Mouse (Mus musculus) fat pad, adult 2 months (tissue): ENCODE data around the gene Cacna1b.

Source experiments
- DNase-seq: peaks from one replicate; pipeline ENCODE4 v3.0.0-alpha.2; 2011; ENCODE audit warnings: low read depth, low spot score; ENCODE audit errors: extremely low read depth

Cacna1b gene

GRCm38 (mm10) chr2:24763115-24763557, at the start of gene Cacna1b:
Gene Cacna1b, minus strand, starts transcription at chr2:24763152.
- DNase-seq = no peak

GRCm38 (mm10) chr2:24809746-24810145, 46.8 kb upstream of the Cacna1b start:
- DNase-seq = no peak

DNA sequence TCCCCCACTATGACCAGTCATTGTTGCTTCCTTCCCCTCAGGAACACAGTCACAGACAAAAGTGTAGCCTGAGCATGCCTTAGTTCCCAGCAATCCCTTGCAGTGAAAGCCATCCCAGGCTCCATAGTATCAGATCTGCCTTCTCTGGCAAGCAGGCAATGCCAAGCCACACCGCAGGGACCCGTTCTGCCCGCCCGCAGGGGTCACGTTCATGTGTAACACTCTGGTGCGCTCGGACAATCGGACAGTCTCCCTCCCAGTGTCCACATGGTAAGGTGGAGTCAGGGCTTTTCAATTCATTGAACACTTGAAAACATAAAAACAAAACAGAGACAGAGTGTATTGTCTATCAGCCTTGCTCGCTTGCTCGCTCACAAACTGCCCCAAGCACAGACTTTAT, 44.7 kb upstream of the Cacna1b start:
- no peak for DNase-seq

DNA sequence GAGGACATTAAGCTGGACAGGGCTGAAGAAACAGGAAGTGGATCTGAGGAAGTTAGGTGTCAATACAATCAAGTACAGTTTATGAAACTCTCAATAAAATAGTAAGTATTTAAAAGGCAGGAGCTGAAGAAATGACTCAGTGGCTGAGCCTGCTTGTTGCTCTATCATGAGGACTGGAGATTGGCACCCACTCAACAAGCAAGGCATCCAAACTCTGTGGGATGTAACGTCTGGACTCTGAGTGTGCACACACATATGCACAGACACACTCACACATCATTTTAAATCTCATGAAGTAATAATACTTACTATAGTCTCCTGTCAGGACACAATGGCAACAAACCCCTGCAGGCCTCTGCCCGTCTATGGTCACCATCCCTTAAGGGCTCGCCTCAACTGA, 44.1 kb upstream of the Cacna1b start:
- no peak for DNase-seq

- no peak for DNase-seq
Observed at GRCm38 (mm10) chr2:24806143-24806542, 43.2 kb upstream of the Cacna1b start.

- DNase-seq = no peak
Observed at GRCm38 (mm10) chr2:24805621-24806020, 42.7 kb upstream of the Cacna1b start.

- DNase-seq = no peak
Observed at GRCm38 (mm10) chr2:24796833-24797457, 34.0 kb upstream of the Cacna1b start.

DNA sequence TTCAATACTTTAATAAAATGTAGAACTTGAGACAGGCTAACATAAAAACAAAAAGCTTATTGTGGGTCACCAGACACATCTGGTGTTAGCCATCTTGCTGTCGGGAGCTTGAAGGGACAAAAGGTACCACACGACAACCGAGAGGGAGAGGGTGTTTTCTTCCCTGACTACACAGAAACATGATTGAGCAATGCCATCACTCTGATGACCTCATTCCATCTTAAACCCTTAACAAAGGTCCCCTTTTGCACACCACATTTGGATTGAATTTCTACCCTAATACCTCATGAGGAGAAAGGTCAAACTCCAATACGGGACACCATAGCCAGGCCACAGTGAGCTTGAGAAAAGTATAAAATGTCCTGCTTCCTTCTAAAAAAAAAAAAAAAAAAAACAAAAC, 24.3 kb upstream of the Cacna1b start:
- DNase-seq = no peak

DNA sequence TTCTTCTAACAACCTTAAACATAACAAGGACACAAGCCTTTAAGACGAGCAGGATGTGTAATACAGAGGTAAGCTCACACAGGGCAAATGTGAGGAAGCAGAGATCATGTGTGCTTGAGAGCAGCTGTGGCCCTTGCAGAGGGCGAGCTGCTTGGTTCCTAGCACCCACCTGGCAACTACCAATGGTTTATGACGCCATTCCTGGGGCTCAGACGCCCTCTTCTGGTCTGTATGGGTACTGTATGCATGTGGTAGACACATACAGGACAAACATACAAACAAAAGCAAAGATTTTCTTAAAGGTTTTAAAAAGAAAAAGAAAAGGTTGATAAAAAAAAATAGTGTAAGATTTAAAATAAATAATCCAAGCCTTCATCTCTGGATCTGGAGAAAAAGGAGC, 18.3 kb upstream of the Cacna1b start:
- no peak for DNase-seq

DNA sequence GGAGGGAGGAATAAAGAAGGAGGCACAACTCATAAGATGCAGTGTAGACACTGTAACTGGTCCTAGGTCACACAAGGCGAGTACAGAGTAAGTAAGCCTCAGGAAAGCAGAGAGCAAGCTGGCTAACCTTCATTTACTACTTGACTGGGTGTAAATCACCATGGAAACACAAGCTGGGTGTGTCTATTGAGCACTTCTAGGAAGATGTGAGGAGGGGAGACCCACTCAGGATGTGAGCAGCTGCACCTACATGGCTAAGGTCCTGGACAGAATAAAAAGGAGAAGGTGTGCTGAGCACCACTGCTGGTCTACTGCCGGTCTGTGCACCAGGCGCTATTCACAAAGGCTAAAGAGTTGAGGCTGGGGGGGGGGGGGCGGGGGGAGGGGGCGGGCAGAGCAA, 13.9 kb upstream of the Cacna1b start:
- DNase-seq = no peak

DNA sequence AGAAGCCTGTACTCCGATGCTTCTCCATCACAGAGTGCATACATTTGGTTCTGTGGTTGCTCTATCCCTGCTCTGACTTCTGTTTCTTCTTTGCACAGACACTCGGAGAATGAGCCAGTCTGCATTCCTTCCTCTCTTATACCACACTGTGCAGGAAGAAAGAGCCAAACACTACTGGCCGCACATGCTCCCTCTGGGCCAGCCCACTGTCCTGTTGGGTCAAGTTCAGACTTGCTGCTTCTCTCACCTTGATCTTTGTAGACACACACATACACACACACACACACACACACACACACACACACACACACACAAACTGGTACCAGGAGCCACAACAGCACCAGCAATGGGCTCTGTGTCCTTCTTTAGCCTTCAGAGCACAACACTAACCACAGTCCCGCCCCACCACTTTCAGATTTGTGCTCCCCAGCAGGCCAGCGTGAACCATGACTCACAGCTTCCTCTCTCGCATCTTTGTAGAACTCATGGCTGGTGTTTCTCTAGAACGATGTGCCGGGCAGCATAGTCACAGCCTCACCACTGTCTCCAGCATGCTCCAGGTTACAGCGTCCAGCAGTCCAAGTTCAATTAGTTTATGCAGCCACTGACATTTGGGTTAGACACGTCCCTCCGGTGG, 13.1 kb upstream of the Cacna1b start:
- no peak for DNase-seq

DNA sequence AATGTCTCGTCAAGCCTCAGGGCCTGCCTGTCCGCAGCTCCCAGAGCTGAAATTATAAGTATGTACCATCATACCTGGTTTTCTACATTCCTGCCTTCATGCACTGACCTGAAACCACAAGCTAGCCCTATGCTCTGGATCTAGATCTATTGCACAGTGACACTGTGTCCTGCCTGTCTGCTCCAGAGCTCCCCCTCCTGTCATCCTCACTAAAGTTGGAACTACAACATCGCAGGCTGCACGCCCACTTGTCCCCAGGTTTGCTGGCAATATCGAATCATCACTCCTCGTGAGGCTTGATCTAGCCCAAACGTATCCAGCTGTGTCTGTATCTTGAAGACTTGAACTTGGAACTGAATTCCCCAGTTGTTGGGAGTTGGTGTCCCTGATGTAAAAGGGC, 11.9 kb upstream of the Cacna1b start:
- no peak for DNase-seq

- DNase-seq = no peak
Observed at GRCm38 (mm10) chr2:24770861-24771260, 7.9 kb upstream of the Cacna1b start.

GRCm38 (mm10) chr2:24762446-24762960, 449 bp downstream of the Cacna1b start:
- DNase-seq = no peak

DNA sequence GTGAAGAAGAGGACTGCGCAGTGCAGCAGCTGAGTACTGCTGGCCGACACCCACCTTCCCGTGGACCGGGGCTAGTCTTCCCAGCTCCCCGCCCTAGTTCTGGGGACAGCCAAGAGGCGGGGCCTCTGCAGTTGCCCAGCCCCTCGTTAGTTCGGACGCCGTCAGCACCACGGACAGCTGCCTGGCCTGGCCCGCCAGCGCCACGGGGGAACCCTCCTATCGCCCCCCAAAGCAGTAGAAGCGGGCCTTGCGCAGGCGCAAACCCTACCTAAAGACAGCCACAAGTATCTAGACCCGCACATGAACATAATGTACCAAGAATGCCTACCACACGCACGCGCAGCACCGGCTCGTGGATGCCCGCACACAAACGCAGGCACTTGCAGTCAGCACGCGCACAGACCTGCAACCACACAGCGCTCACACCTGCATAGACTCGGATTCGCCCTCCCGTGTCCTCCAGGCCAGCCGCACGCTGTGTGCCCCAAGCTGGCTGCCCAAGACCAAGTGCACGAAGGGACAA, 968 bp downstream of the Cacna1b start:
- no peak for DNase-seq

DNA sequence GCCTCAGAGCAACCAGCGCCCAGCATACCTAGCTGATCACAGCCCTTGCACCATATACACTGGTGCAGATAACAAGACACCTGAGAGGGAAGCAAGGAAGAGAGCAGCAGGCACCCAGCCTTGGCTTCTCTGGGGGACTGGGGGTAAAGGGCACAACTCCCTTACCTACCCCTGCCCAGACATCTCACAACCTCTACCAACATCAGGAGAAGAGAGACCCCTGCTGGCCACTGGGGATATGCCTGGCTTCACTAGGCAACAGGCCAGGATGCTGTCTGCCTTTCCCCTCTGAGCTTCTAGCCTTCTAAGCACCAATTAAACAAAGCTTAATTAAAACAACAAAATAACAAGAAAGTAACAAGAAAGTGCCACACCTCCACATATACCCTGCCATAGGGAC, 7.7 kb downstream of the Cacna1b start:
- no peak for DNase-seq

DNA sequence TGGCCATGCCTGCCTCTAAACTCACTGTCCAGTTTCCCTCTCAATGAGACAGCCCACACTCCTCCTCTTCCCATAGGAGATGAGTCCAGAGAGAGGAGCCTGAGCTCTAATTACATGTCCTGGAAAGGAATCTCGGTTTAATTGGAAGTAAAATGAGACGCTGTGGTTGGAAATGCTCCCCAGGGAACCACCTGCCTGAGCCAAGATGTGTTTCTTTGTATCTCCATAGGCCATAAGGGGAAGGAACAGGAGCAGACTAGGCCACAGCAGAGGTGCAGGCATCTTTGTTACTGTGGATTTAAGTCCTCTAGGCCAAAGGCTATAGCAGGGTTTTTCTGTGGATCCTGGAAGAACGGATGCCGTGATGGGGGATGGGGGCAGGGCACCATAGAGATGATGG, 10.4 kb downstream of the Cacna1b start:
- DNase-seq = no peak

DNA sequence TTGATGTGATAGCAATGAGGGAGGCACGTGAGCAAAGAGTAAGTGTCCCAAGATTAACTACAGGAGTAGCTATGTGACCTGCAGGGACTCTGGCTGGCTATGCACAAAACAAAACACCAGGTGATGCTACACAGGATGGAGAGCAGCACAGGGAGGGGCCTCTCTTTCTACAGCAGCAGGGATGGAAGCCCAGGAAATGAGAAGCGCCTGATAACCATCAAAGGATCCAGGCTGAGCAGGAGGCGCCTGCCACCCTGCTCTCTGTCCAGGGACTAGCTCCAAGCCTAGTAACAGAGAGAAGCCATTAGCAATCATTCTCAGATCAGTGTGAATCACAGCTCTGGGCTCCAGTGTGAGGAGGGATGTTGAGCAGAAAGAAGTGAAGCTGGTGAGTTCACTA, 12.9 kb downstream of the Cacna1b start:
- no peak for DNase-seq

- no peak for DNase-seq
Observed at GRCm38 (mm10) chr2:24747878-24748277, 15.1 kb downstream of the Cacna1b start.

GRCm38 (mm10) chr2:24739701-24740100, 23.3 kb downstream of the Cacna1b start:
- no peak for DNase-seq

DNA sequence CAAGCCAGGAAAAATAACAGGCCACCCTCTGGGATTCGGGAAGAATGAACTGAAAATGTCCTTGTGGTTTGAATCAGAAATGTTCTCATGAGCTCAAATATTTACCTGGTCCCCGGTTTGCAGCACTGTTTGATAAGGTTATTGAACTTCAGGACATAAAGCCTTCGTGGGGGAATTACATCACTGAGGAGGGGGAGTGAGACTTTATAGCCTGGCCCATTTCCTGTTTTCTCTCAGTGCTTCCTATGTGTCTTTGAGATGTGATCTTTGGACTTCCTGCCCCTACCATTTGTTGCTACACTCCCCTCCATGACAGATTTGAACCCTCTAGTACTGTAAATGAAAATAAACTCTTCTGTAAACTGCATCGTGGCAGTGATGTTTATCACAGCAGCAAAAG, 29.8 kb downstream of the Cacna1b start:
- DNase-seq = no peak

- no peak for DNase-seq
Observed at GRCm38 (mm10) chr2:24725865-24726264, 37.1 kb downstream of the Cacna1b start.
